Mouse (Mus musculus) embryonic facial prominence, embryonic 14.5 days (tissue): ENCODE results near the gene Galnt12. TPM values are rescaled to one million over a fixed set of nuclear protein-coding genes. Genes with fewer than 3 reads are reported as not detected.

Experiments used
- ATAC-seq: fragments of 200-750 bp; cut with Nextera tagmentation; 2 replicates; pipeline ENCODE4 v1.8.0; 2017; ENCODE audit warnings: low read depth, moderate number of reproducible peaks, moderate TSS enrichment
- DNase-seq: peaks from one replicate; pipeline ENCODE4 v3.0.0-alpha.2; 2015; ENCODE audit warnings: low spot score
- H3K27ac ChIP-seq: fragments of 300-500 bp; sonication (generic); replicated peaks from 2 replicates; pipeline ENCODE4 v1.5.1; 2014; ENCODE audit warnings: low read depth, mild to moderate bottlenecking, low read length, moderate library complexity
- H3K27me3 ChIP-seq: fragments of 300-500 bp; sonication (generic); replicated peaks from 2 replicates; pipeline ENCODE4 v1.6.1; 2014; ENCODE audit warnings: low read length; ENCODE audit not compliant: control insufficient read depth, insufficient read depth
- H3K36me3 ChIP-seq: fragments of 300-500 bp; sonication (generic); 2 replicates; pipeline ENCODE4 v1.6.1; 2014; ENCODE audit warnings: low read length, mixed read lengths; ENCODE audit not compliant: control insufficient read depth, insufficient read depth
- H3K4me1 ChIP-seq: fragments of 300-500 bp; sonication (generic); 2 replicates; pipeline ENCODE4 v1.6.1; 2014; ENCODE audit warnings: antibody characterized with exemption, low read length; ENCODE audit not compliant: control insufficient read depth, insufficient read depth
- H3K4me2 ChIP-seq: fragments of 300-500 bp; sonication (generic); 2 replicates; pipeline ENCODE4 v1.6.1; 2014; ENCODE audit warnings: low read depth, mild to moderate bottlenecking, low read length, moderate library complexity, mixed read lengths
- H3K4me3 ChIP-seq: fragments of 300-500 bp; sonication (generic); 2 replicates; pipeline ENCODE4 v1.5.1; 2014; ENCODE audit warnings: low read depth, mild to moderate bottlenecking, low read length
- H3K9ac ChIP-seq: fragments of 300-500 bp; sonication (generic); 2 replicates; pipeline ENCODE4 v1.6.1; 2014; ENCODE audit warnings: low read depth, mild to moderate bottlenecking, low read length, moderate library complexity, mixed read lengths
- H3K9me3 ChIP-seq: fragments of 300-500 bp; sonication (generic); 2 replicates; pipeline ENCODE4 v1.6.1; 2016; ENCODE audit warnings: low read length; ENCODE audit not compliant: control insufficient read depth
- WGBS: fragments of 180-500 bp; shearing (Covaris S2); extraction: QIAGEN DNeasy Blood & Tissue Kit; methylation state at CpG from one replicate; pipeline ENCODE4 v1.1.7; 2014; 5-methylcytosine and 5-hydroxymethylcytosine counted together
- polyA plus RNA-seq: library from polyadenylated mRNA; unstranded; fragments of >200 nt; fragmentation: Nextera tagmentation; extraction: Ambion mirVana; gene quantifications from 2 replicates; pipeline ENCODE4 v1.2.1, GENCODE M21; 2014

The Galnt12 gene
- polyA plus RNA-seq, 1 experiment from 2014 or later: 4.5 TPM

- H3K4me2 ChIP-seq: no peak overlapping the region
- no peak overlapping the region for H3K9ac ChIP-seq
- no peaks in the 10 kb centered on the region for H3K36me3 ChIP-seq
- no peaks in the 10 kb centered on the region for H3K27me3 ChIP-seq
- DNase-seq (no peak), ATAC-seq (no peak)
- no peaks in the 10 kb centered on the region for H3K4me1 ChIP-seq
- no peak overlapping the region for H3K27ac ChIP-seq
- H3K4me3 ChIP-seq: no peak overlapping the region
- 92% methylated on average over 7 of the region's 7 CpGs for WGBS
- no peaks in the 10 kb centered on the region for H3K9me3 ChIP-seq
Measured at GRCm38 (mm10) chr4:47083824-47084223, 7.9 kb upstream of the Galnt12 start.

DNA sequence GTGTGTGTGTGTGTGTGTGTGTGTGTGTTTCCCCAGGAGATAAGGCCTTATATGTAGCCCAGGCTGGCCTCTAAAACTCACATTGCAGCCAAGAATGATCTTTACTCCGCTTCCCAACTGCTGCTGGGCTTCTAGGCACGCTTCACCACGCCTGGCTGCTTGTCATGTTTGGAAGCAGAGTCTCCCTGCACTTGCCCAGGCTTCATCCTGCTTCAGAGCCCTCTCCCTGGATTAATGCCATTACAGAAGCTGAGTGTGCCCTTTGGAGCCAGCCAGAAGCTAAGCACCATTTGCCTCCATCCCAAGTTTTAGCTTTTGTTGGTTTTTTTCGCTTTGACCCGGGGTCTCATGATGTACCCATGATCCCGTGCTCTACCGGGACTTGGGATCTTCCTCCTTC lies 3.0 kb upstream of the Galnt12 start:
- DNase-seq (no peak), ATAC-seq (no peak)
- Histone ChIP-seq H3K4me1 (peaks cover 8% of the 10 kb centered on the region), H3K4me2 (no peak overlapping the region), H3K36me3 (no peaks in the 10 kb centered on the region), H3K4me3 (no peak overlapping the region), H3K9me3 (no peaks in the 10 kb centered on the region), H3K27ac (no peak overlapping the region), H3K9ac (no peak overlapping the region), H3K27me3 (peaks cover 26% of the 10 kb centered on the region)
- 89% methylated on average over 7 of the region's 7 CpGs for WGBS

- Histone ChIP-seq H3K4me3 (peak overlapping the region; percentile 65), H3K4me2 (peak overlapping the region; percentile 100), H3K36me3 (no peaks in the 10 kb centered on the region), H3K9ac (peak overlapping the region; percentile 59), H3K27me3 (peaks cover 35% of the 10 kb centered on the region), H3K27ac (no peak overlapping the region), H3K9me3 (no peaks in the 10 kb centered on the region), H3K4me1 (peaks cover 8% of the 10 kb centered on the region)
- no peak for DNase-seq
- under 1% methylated on average over 19 of the region's 21 CpGs for WGBS
- ATAC-seq: peak; percentile 31; the same call in 1 of the 2 replicates
Measured at GRCm38 (mm10) chr4:47092387-47093021, 795 bp downstream of the Galnt12 start.

GRCm38 (mm10) chr4:47093161-47093560 lies 1.5 kb downstream of the Galnt12 start:
- Histone ChIP-seq H3K36me3 (no peaks in the 10 kb centered on the region), H3K9ac (no peak overlapping the region), H3K27me3 (peaks cover 35% of the 10 kb centered on the region)

GRCm38 (mm10) chr4:47093647-47094046 lies 1.9 kb downstream of the Galnt12 start:
- H3K9me3 ChIP-seq: no peaks in the 10 kb centered on the region
- peaks cover 35% of the 10 kb centered on the region for H3K27me3 ChIP-seq
- no peak overlapping the region for H3K4me3 ChIP-seq
- H3K27ac ChIP-seq: no peak overlapping the region
- ATAC-seq (peak; percentile 42; the same call in 1 of the 2 replicates), DNase-seq (no peak)
- 33% methylated on average over 6 of the region's 6 CpGs for WGBS
- H3K4me2 ChIP-seq: no peak overlapping the region
- peaks cover 8% of the 10 kb centered on the region for H3K4me1 ChIP-seq
- no peaks in the 10 kb centered on the region for H3K36me3 ChIP-seq
- no peak overlapping the region for H3K9ac ChIP-seq

More at GRCm38 (mm10) chr4:47093161-47093560, 1.5 kb downstream of the Galnt12 start:
- Histone ChIP-seq H3K4me2 (peak overlapping the region; percentile 100; the same call in 1 of the 2 replicates), H3K9me3 (no peaks in the 10 kb centered on the region), H3K27ac (no peak overlapping the region), H3K4me1 (peaks cover 8% of the 10 kb centered on the region), H3K4me3 (peak overlapping the region; percentile 65; the same call in 1 of the 2 replicates)
- DNase-seq: no peak
- WGBS: 31% methylated on average over 9 of the region's 9 CpGs
- no peak for ATAC-seq

DNA sequence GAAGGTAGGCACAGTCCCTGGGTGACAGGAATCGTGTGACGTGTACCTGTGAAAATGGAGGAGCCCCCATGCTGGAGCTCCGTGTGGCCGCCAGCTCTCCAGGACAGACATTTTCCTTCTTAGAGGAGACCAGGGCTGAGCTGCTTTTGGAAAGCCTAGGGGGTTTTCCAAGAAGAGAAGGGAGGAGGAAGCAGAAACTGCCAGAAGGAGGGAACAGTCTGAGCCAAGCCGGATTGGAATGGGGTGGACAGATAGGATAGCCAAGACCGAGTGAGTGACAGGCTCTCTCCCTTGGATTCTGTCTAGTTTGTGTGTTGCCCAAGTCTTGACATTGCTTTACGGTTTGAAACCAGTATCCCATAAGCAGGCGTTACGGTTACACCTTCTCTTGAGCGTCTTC lies 11.9 kb downstream of the Galnt12 start:
- no peak overlapping the region for H3K9ac ChIP-seq
- H3K4me1 ChIP-seq: no peaks in the 10 kb centered on the region
- no peaks in the 10 kb centered on the region for H3K27me3 ChIP-seq
- 88% methylated on average over 10 of the region's 10 CpGs for whole genome bisulfite sequencing
- no peaks in the 10 kb centered on the region for H3K9me3 ChIP-seq
- ATAC-seq: no peak
- H3K4me2 ChIP-seq: no peak overlapping the region
- no peaks in the 10 kb centered on the region for H3K36me3 ChIP-seq
- H3K4me3 ChIP-seq: no peak overlapping the region
- DNase-seq: no peak
- H3K27ac ChIP-seq: no peak overlapping the region

GRCm38 (mm10) chr4:47111885-47112284 lies 20.2 kb downstream of the Galnt12 start:
- no peaks in the 10 kb centered on the region for H3K36me3 ChIP-seq
- no peak overlapping the region for H3K4me3 ChIP-seq
- H3K9me3 ChIP-seq: no peaks in the 10 kb centered on the region
- 60% methylated on average over 9 of the region's 9 CpGs for WGBS
- ATAC-seq (no peak), DNase-seq (no peak)
- no peaks in the 10 kb centered on the region for H3K4me1 ChIP-seq
- H3K4me2 ChIP-seq: no peak overlapping the region
- no peak overlapping the region for H3K9ac ChIP-seq
- no peak overlapping the region for H3K27ac ChIP-seq
- H3K27me3 ChIP-seq: no peaks in the 10 kb centered on the region

DNA sequence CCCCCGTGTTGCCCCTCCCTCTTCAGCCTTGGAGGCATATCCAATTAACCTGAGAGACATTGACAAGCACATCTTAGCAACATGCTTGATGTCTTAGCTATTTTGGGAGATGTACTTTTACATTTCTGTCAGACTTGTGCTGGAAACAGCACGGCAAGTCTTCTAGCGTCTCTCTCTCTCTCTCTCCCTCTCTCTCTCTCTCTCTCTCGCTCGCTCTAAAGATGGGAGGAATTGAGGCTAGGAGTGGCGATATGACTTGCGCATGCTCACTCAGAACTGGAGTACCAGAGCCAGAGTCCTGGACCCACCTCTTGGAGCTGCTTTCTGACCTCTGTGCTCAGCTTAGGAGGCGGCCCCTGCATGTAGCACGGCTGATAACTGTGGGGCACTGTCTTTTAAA lies 20.9 kb downstream of the Galnt12 start:
- H3K36me3 ChIP-seq: no peaks in the 10 kb centered on the region
- H3K27me3 ChIP-seq: no peaks in the 10 kb centered on the region
- H3K4me2 ChIP-seq: no peak overlapping the region
- no peaks in the 10 kb centered on the region for H3K4me1 ChIP-seq
- H3K4me3 ChIP-seq: no peak overlapping the region
- H3K27ac ChIP-seq: no peak overlapping the region
- DNase-seq (no peak), ATAC-seq (no peak)
- WGBS: 66% methylated on average over 9 of the region's 9 CpGs
- no peak overlapping the region for H3K9ac ChIP-seq
- no peaks in the 10 kb centered on the region for H3K9me3 ChIP-seq

DNA sequence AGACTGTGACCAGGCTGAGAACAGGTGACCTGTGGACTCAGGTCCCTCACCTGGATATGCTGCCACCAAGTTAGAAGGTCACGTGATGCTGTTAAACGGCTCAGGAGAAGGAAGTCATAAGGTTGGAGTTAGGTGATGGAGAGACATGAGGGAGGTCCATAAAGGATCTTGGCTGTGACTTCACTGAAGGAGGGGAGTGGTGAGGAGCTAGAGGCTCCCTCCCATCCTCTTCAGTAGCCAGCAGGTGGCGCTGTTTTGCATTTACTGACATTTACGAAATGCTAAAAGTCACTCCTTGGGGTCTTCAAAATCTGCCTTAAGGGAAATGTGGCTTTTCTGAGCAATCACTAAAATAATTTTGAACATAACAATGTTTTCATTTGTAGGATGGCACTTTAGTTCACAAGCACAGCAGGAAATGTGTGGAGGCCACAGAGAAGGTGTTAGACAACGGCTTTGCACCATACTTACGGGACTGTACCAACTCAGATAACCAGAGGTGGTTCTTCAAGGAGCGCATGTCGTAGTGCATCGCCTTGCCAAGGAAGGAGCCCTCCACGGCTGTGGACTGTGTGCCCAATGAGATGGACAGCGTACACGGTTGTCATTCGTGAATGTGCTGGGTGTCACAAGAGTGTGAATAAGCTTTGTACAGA lies 30.5 kb downstream of the Galnt12 start:
- Histone ChIP-seq H3K4me3 (no peak overlapping the region), H3K36me3 (no peaks in the 10 kb centered on the region), H3K27me3 (no peaks in the 10 kb centered on the region), H3K27ac (no peak overlapping the region), H3K9me3 (peaks cover 9% of the 10 kb centered on the region), H3K4me2 (no peak overlapping the region), H3K9ac (no peak overlapping the region), H3K4me1 (no peaks in the 10 kb centered on the region)
- peak; percentile 80 for DNase-seq
- WGBS: 61% methylated on average over 13 of the region's 13 CpGs
- ATAC-seq: peak; percentile 48
